28 mouse cellular contexts compared by ENCODE assay signal in the genomic region with DNA sequence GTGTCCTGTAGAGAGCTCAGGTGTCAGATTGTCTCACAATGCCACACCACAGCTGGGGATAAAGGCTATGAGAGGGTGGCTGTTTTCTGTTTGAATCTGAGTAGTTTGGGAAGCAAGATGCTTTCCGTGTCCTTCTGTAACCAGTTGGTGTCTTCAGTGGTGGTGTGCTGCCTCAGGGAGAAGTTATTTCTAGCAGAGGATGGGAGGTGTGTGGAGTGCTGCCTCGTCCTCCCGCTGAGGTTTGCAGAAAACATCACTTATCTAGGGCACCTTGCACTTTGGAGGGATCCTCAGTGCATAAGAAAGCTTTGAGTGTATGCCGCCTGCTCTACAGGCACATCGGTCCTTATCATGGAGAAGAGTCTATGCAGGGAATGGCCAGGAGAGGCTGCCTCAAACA.
DNase-seq lines count a peak whose midpoint lies in the region; ATAC-seq and TF ChIP-seq lines count a peak whose summit lies in the region.
"Had no signal": no experiment of that assay in that cellular context is flagged by ENCODE, and none has a peak within 500 bp of the region (broad histone marks: within the 10 kb centered on the region; RNA-seq: fewer than 3 reads in every experiment).

No protein-coding gene starts in this region.

- H3K27ac ChIP-seq in lung, embryonic 15.5 days, result no peak overlapping the region
- H3K27ac ChIP-seq in stomach, postnatal 0 days (replicated peaks), result no peak overlapping the region
- H3K27ac ChIP-seq: forebrain, embryonic 12.5 days; heart, embryonic 13.5 days; hindbrain, embryonic 10.5 days; hindbrain, embryonic 15.5 days; liver, embryonic 14.5 days; midbrain, embryonic 13.5 days; neural tube, embryonic 15.5 days had no signal

- no peak for TF ChIP-seq CTCF in stomach, postnatal 0 days (IDR thresholded peaks at IDR 0.05; ENCODE audit: low read depth)

- 79% methylated on average over 5 of the region's 5 CpGs for WGBS in lung, embryonic 15.5 days
- 88% methylated on average over 5 of the region's 5 CpGs for WGBS in stomach, postnatal 0 days

- no peak for TF ChIP-seq EP300 in stomach, postnatal 0 days (optimal IDR thresholded peaks at IDR 0.05)

- H3K27me3 ChIP-seq in lung, embryonic 15.5 days, result no peaks in the 10 kb centered on the region
- H3K27me3 ChIP-seq in stomach, postnatal 0 days (ENCODE audit: control insufficient read depth, insufficient read depth, low read length), result no peaks in the 10 kb centered on the region
- H3K27me3 ChIP-seq: forebrain, embryonic 12.5 days; heart, embryonic 13.5 days; hindbrain, embryonic 15.5 days; megakaryocyte, embryonic 14.5 days; midbrain, embryonic 13.5 days; neural tube, embryonic 15.5 days; Patski had no signal

- peaks cover 15% of the 10 kb centered on the region for H3K36me3 ChIP-seq in lung, embryonic 15.5 days
- no peaks in the 10 kb centered on the region for H3K36me3 ChIP-seq in stomach, postnatal 0 days (ENCODE audit: control insufficient read depth, insufficient read depth, low read length)

- no peak overlapping the region for H3K4me3 ChIP-seq in lung, embryonic 15.5 days
- H3K4me3 ChIP-seq in stomach, postnatal 0 days (ENCODE audit: low read depth, low read length), result no peak overlapping the region
- H3K4me3 ChIP-seq: erythroblast, embryonic 14.5 days; forebrain, embryonic 12.5 days; heart, embryonic 13.5 days; hindbrain, embryonic 10.5 days; hindbrain, embryonic 15.5 days; megakaryocyte, embryonic 14.5 days; midbrain, embryonic 13.5 days; neural tube, embryonic 15.5 days had no signal

- no peak for ATAC-seq in lung, embryonic 15.5 days (ENCODE audit: borderline replicate concordance, extremely low read depth, low FRiP score, low TSS enrichment)
- no peak for ATAC-seq in stomach, postnatal 0 days (ENCODE audit: low FRiP score, low TSS enrichment)
- ATAC-seq: inflammation-experienced regulatory T-cells, adult 6 months; midbrain, embryonic 13.5 days; Patski had no signal

- H3K9ac ChIP-seq in lung, embryonic 15.5 days, result no peak overlapping the region
- no peak overlapping the region for H3K9ac ChIP-seq in stomach, postnatal 0 days (ENCODE audit: low read length)
- H3K9ac ChIP-seq: forebrain, embryonic 12.5 days; heart, embryonic 13.5 days; hindbrain, embryonic 15.5 days; liver, embryonic 14.5 days; midbrain, embryonic 13.5 days; neural tube, embryonic 15.5 days had no signal

- DNase-seq in frontal cortex, postnatal 36 days (ENCODE audit: low spot score in 2 of 2), result peak; percentile 31 to 45
- no peak for DNase-seq in frontal cortex, postnatal 14 days (ENCODE audit: low spot score in 2 of 2)
- no peak for DNase-seq in lung, postnatal 36 days
- DNase-seq in brain, adult 2 months (ENCODE audit: low read depth, low spot score), result peak; percentile 63
- DNase-seq in stomach, postnatal 0 days (ENCODE audit: low spot score), result no peak
- no peak for DNase-seq in spleen, postnatal 14 days (ENCODE audit: low spot score in 2 of 2)
- DNase-seq: adrenal gland, postnatal 10 days; cerebellum, adult 11-12 months; cerebellum, postnatal 10 days; heart, postnatal 10 days; kidney, adult 11 months; kidney, postnatal 14 days; liver; lung, adult 2 months; thymus, adult 2 months; thymus, postnatal 36 days had no signal

- 0 out of 2 replicates have a peak overlapping the region, but pooled peaks have one; percentile 12 for H3K4me2 ChIP-seq in lung, embryonic 15.5 days
- H3K4me2 ChIP-seq in stomach, postnatal 0 days (replicated peaks; ENCODE audit: low read depth), result peak overlapping the region; percentile 20
- H3K4me2 ChIP-seq: forebrain, embryonic 12.5 days; heart, embryonic 13.5 days; hindbrain, embryonic 15.5 days; midbrain, embryonic 13.5 days; neural tube, embryonic 15.5 days had no signal

- no peaks in the 10 kb centered on the region; the same call in 1 of the 2 replicates for H3K4me1 ChIP-seq in lung, embryonic 15.5 days
- no peaks in the 10 kb centered on the region for H3K4me1 ChIP-seq in stomach, postnatal 0 days (replicated peaks; ENCODE audit: control insufficient read depth, insufficient read depth)
- H3K4me1 ChIP-seq: megakaryocyte, embryonic 14.5 days had no signal

- H3K9me3 ChIP-seq in lung, embryonic 15.5 days, result no peaks in the 10 kb centered on the region
- no peaks in the 10 kb centered on the region for H3K9me3 ChIP-seq in stomach, postnatal 0 days (ENCODE audit: control insufficient read depth, low read length)
- H3K9me3 ChIP-seq: forebrain, embryonic 12.5 days; heart, embryonic 13.5 days; hindbrain, embryonic 15.5 days; midbrain, embryonic 13.5 days; neural tube, embryonic 15.5 days had no signal

Comparison
In these comparisons a context has a peak if more than half of its experiments do, and no peak if none do; other contexts are left out.
1. DNase-seq: peak in frontal cortex, postnatal 36 days (2 of 2) and brain, adult 2 months (single experiment); none in frontal cortex, postnatal 14 days (0 of 2), lung, postnatal 36 days (single experiment), stomach, postnatal 0 days (single experiment) and spleen, postnatal 14 days (0 of 2).